Mouse (Mus musculus): ENCODE measurements around the gene Map3k4.

DNA sequence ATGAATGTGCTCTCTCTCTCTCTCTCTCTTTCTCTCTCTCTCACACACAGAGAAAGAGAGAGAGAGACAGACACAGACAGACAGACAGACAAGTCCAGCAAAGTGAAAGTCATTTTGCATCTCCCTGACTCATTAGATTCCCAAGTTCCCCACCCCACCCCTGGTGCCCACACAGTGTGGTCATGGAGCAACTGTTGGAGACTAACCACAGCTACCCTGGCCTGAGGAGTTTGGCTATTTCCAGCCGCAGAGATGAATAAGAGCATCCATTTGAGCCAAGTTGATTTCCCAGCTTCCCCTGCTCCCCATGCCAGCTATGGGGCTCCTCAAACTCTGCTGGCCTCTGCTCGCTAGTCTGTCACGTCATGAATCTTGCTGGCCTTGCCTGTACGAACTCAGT, 109.1 kb downstream of the Map3k4 start:
- TF ChIP-seq CTCF (conservative IDR thresholded peaks at IDR 0.05; ENCODE audit: insufficient read depth, insufficient read length, low read depth, low read length) = no peak
- no peak for TF ChIP-seq POLR2A (IDR thresholded peaks at IDR 0.05; ENCODE audit: low read depth, low read length)
